Mouse (Mus musculus): ENCODE measurements around the gene Cygb.
"Not testable (repeated sequence)": the region's sequence is repeated elsewhere in the genome, so short reads cannot be mapped to it uniquely, and the experiment has no call there.

The Cygb gene

DNA sequence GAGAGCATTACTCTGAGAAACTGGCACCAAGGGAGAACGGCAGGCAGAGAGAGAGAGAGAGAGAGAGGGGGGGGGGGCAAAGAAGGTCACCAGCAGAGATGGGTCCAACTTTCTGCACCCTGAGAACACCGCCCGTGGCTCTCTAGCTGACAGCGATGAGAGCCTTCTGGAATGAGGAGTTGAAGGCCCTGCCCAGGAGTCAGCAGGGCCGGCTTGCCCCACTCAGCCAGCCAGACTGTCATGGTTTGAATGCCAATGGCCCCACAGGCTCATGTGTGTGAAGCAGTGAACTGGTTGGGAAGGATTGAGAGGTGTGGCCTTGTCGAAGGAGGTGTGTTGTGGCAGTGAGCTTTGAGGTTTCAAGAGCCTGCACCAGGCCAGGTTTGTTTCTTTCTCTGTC is 40.9 kb downstream of the Cygb start:
- DNase-seq: no peak

DNA sequence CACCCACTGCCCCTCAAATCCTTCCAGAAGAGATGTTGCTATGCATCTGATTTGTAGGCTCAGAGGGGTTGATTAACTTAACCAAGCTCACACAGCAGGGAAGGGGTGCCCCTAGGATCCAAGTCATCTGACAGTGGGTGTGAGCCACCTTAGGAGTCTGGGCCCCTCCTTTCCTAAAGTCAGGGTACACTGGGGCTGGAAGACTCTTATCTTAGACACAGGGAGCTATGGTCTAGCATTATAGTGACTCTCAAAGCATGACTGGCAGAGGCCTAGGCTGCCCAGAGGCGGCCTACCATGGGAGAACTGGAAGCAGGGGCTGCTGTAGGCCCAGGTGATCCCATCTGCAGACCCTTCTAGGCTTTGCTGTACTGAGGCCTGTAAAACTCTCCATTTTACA is 41.6 kb downstream of the Cygb start:
- DNase-seq: no peak

GRCm38 (mm10) chr11:116611883-116612282 is 42.2 kb downstream of the Cygb start:
- DNase-seq: no peak

DNA sequence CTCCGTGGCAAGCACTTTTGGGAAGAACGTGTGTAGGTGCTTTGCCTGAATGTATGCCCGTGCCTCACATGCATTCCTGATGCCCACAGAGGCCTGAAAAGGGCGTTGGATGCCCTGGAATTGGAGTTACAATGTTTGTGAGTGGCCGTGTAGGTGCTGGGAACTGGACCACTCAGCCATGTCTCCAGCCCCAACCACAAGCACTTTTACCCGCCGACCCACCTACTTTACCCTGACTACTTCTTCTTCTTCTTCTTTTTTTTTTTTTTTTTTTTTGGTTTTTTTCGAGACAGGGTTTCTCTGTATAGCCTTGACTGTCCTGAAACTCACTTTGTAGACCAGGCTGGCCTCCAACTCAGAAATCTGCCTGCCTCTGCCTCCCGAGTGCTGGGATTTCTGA is 42.9 kb downstream of the Cygb start:
- not testable (repeated sequence) for DNase-seq

DNA sequence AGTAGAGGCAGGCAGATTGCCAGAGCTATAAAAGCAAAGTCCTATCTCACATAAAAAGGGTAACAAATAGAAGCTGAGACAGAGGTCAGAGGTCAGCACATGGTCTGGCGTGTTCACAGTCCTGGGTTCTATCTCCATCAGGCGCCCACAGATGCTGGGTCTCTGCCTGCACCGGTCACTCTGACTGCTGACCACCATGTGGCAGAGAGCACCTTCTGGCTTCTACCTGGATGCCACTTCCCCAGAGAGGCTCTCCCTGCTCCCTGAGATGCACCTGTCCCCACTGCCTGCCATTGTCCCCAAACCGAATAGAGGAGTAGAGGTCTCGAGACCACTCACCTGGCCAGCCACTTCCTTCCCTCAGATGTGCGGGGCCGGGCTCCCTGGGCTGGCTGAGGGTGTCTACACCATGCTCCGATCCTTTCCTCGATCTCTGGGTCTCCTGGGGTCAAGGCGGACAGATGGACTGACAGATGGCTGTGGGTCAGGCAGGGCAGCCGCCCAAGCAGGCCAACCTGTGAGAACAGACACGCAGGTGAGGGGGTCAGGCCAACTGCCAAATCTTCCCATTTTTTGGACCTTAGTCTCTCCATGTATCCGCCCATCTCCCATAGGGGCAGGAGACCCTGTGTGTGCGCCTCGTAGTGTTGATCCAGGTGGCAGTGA is 44.0 kb downstream of the Cygb start:
- no peak for DNase-seq

- no peak for DNase-seq
Measured at GRCm38 (mm10) chr11:116607717-116608116, 46.4 kb downstream of the Cygb start.

DNA sequence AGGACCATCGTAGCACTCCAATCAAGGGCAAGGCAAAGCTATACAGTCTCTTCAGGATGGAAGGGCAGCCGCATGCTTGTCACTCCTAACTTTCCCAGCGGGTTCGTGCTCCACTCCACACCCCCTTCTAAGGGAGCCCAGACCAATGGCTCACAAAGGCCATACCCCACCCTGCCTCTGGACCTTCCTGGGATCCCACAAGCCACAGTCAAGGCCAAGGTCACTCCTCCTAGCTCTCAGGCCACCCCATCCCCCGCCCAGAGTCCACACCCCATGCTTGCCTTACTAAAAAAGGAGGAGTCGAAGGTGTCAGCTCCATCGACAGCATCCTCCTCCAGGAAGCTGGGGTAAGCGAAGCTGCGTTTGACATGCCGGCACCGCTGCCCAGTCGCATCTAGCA is 50.0 kb downstream of the Cygb start:
- no peak for DNase-seq

GRCm38 (mm10) chr11:116603339-116603738 is 50.8 kb downstream of the Cygb start:
- DNase-seq: no peak

- DNase-seq: no peak
Measured at GRCm38 (mm10) chr11:116602043-116602442, 52.1 kb downstream of the Cygb start.

- DNase-seq: no peak
Measured at GRCm38 (mm10) chr11:116601166-116601565, 52.9 kb downstream of the Cygb start.

- DNase-seq: no peak
Measured at GRCm38 (mm10) chr11:116599230-116599629, 54.9 kb downstream of the Cygb start.

DNA sequence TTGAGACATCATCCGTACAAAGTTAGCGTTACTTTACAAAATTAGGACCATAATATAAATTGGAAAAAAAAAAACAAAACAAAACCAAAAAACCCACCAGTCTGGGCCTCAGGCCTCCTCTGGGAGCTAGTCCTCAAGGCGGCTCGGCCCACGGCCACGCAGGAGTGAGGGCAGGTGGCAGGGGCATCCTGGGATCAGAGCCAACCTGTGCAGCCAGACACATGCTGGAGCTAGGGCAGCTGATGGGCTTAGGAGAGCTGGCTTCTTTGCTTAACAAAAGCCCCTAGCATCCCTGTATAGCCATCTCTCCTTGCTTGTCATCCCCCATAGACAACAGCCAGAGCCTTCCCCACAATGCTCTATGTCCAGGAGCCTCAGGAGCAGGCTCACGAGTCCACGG is 55.9 kb downstream of the Cygb start:
- DNase-seq: no peak

GRCm38 (mm10) chr11:116596766-116597165 is 57.3 kb downstream of the Cygb start:
- DNase-seq: no peak
